Mouse (Mus musculus): ENCODE measurements at regions not wholly inside any gene's neighbourhood (a gene's known extent, or its start where the extent isn't known, plus 50 kb on each side); places are given as distances from the start of the nearest gene placed in this dataset.

- no peaks in the 10 kb centered on the region for H3K36me3 ChIP-seq (ENCODE audit: control insufficient read depth, insufficient read depth, low read length)
- H3K27ac ChIP-seq (ENCODE audit: control insufficient read depth, insufficient read depth, low read length), result no peak overlapping the region
- H3K27me3 ChIP-seq (ENCODE audit: control insufficient read depth, insufficient read depth, low read length), result no peaks in the 10 kb centered on the region
- no peak overlapping the region for H3K4me3 ChIP-seq (ENCODE audit: control insufficient read depth, insufficient read depth, low read length)
- 95% methylated on average over 8 of the region's 8 CpGs for WGBS
- no peak for DNase-seq
- no peak for TF ChIP-seq CTCF (IDR thresholded peaks at IDR 0.05; ENCODE audit: borderline replicate concordance, control insufficient read depth, extremely low read depth, insufficient read depth, low read length, poor library complexity)
- TF ChIP-seq POLR2A (IDR thresholded peaks at IDR 0.05; ENCODE audit: control insufficient read depth, extremely low read depth, insufficient read depth, low read length, poor library complexity), result no peak
- no peaks in the 10 kb centered on the region for H3K4me1 ChIP-seq (replicated peaks; ENCODE audit: control insufficient read depth, insufficient read depth, low read length)
Measured at GRCm38 (mm10) chr9:41772281-41772902, 351.7 kb downstream of the Sorl1 start.

DNA sequence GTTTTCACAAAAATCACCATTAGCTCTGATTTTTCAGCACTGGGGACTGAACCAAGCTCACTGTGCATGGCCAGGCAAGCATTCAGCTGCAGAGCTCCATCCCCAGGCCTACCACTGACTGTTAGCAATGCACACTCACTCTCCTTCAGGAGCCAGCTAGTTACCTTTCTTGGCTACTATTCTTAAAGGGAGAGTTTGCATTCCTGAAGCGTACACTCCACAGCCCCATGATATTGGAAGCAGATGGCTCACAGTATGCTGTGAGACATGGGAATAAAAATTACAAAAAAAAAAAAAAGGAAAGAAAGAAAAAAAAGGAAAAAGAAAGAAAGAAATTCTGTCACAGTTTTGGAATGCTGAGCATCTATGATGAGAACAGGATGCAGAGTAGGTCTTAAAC, 352.8 kb downstream of the Sorl1 start:
- TF ChIP-seq CTCF (IDR thresholded peaks at IDR 0.05; ENCODE audit: borderline replicate concordance, control insufficient read depth, extremely low read depth, insufficient read depth, low read length, poor library complexity) (no peak), POLR2A (IDR thresholded peaks at IDR 0.05; ENCODE audit: control insufficient read depth, extremely low read depth, insufficient read depth, low read length, poor library complexity) (no peak)
- Histone ChIP-seq H3K27ac (ENCODE audit: control insufficient read depth, insufficient read depth, low read length) (no peak overlapping the region), H3K4me3 (ENCODE audit: control insufficient read depth, insufficient read depth, low read length) (no peak overlapping the region), H3K4me1 (replicated peaks; ENCODE audit: control insufficient read depth, insufficient read depth, low read length) (no peaks in the 10 kb centered on the region), H3K36me3 (ENCODE audit: control insufficient read depth, insufficient read depth, low read length) (no peaks in the 10 kb centered on the region), H3K27me3 (ENCODE audit: control insufficient read depth, insufficient read depth, low read length) (no peaks in the 10 kb centered on the region)
- no peak for DNase-seq
- WGBS, result 96% methylated on average over 1 of the region's 1 CpGs

DNA sequence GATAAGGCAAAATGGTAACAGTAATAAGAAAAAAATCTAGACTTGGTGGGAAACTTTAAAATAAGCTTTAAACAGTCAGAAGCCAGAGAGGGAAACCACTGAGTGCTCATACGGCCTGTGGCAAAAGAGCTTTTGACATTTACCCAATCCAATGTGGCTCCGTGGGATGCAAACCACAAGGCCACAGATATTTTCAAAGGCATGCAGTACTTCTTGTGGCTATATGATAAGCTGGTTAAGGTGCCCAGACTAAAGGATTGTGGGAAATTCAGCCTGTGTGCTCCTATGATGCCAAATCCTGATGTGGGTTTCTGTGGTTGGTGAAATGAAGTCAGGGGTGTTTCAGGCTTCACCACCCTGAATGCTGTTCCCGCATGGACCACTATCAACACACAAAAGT, 355.8 kb downstream of the Sorl1 start:
- no peaks in the 10 kb centered on the region for H3K4me1 ChIP-seq (replicated peaks; ENCODE audit: control insufficient read depth, insufficient read depth, low read length)
- WGBS, result 54% methylated on average over 3 of the region's 3 CpGs
- H3K36me3 ChIP-seq (ENCODE audit: control insufficient read depth, insufficient read depth, low read length), result no peaks in the 10 kb centered on the region
- TF ChIP-seq CTCF (IDR thresholded peaks at IDR 0.05; ENCODE audit: borderline replicate concordance, control insufficient read depth, extremely low read depth, insufficient read depth, low read length, poor library complexity) (no peak), POLR2A (IDR thresholded peaks at IDR 0.05; ENCODE audit: control insufficient read depth, extremely low read depth, insufficient read depth, low read length, poor library complexity) (no peak)
- no peak for DNase-seq
- H3K27me3 ChIP-seq (ENCODE audit: control insufficient read depth, insufficient read depth, low read length), result no peaks in the 10 kb centered on the region
- H3K27ac ChIP-seq (ENCODE audit: control insufficient read depth, insufficient read depth, low read length), result no peak overlapping the region
- H3K4me3 ChIP-seq (ENCODE audit: control insufficient read depth, insufficient read depth, low read length), result no peak overlapping the region

GRCm38 (mm10) chr9:41766533-41766920, 357.6 kb downstream of the Sorl1 start:
- Histone ChIP-seq H3K4me1 (replicated peaks; ENCODE audit: control insufficient read depth, insufficient read depth, low read length) (no peaks in the 10 kb centered on the region), H3K27ac (ENCODE audit: control insufficient read depth, insufficient read depth, low read length) (no peak overlapping the region), H3K4me3 (ENCODE audit: control insufficient read depth, insufficient read depth, low read length) (no peak overlapping the region), H3K27me3 (ENCODE audit: control insufficient read depth, insufficient read depth, low read length) (no peaks in the 10 kb centered on the region), H3K36me3 (ENCODE audit: control insufficient read depth, insufficient read depth, low read length) (no peaks in the 10 kb centered on the region)
- TF ChIP-seq CTCF (IDR thresholded peaks at IDR 0.05; ENCODE audit: borderline replicate concordance, control insufficient read depth, extremely low read depth, insufficient read depth, low read length, poor library complexity) (no peak), POLR2A (IDR thresholded peaks at IDR 0.05; ENCODE audit: control insufficient read depth, extremely low read depth, insufficient read depth, low read length, poor library complexity) (no peak)
- 37% methylated on average over 4 of the region's 4 CpGs for WGBS
- no peak for DNase-seq

DNA sequence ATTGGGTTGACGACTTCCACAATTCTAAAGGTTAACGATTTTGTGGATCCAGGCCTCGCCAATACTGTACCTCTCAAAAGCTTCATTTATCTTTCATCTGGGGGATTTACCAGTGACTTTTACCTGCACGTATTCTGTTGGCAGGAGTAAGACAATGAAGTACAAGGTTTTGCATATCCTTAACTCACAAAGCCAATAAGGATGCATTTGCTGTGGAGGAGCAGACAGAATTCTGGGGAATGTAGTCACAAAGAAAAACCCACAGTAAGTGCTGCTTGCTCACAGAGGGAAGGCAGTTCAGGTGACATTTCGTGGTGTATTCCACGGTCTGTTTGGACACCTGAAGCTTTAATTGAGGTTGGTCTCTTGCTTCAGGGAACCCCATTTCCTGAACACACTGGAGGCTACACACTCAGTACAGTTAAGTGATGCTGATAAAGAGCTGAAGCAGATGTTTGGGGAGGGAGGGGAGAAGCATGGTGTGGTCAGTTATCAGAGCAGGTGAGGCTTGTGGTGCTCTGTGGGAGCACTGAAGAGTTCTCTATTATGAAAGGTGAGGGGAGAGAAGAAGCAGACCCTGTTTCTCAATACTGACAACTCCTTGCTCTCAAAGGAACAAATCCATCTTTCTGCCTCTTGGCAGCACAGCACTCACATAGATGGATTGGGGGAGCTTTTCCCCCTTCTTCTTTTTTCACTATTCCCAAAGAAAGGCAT, 358.1 kb downstream of the Sorl1 start:
- H3K27ac ChIP-seq (ENCODE audit: control insufficient read depth, insufficient read depth, low read length), result no peak overlapping the region

DNA sequence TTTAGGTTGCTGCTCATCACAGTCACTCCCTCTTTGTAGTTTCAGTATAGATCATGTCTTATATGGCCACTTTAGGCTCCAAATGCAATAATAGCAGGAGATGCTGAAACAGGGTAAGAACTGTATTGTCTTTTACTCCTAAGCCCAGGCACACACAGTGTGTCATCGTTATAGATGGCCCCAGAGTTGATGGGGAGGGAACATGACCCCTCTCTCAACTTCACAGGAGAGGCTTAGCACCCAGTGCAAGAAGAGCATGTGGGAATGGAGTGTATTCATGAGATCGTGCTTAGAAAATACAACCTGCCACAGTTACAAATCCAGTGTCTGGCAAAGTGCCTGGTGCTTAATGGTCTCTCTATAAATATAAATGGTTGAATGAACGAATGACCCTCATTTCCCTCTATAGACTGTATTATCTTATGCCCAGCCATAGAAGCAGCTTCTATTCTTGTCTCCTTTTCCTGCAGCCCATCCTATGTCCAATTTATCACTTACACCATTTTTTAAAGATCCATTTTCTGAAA, 363.0 kb downstream of the Sorl1 start:
- H3K4me3 ChIP-seq (ENCODE audit: control insufficient read depth, insufficient read depth, low read length), result no peak overlapping the region
- no peak for TF ChIP-seq CTCF (IDR thresholded peaks at IDR 0.05; ENCODE audit: borderline replicate concordance, control insufficient read depth, extremely low read depth, insufficient read depth, low read length, poor library complexity)
- no peak for TF ChIP-seq POLR2A (IDR thresholded peaks at IDR 0.05; ENCODE audit: control insufficient read depth, extremely low read depth, insufficient read depth, low read length, poor library complexity)
- H3K27ac ChIP-seq (ENCODE audit: control insufficient read depth, insufficient read depth, low read length), result no peak overlapping the region
- WGBS, result 90% methylated on average over 3 of the region's 3 CpGs
- H3K36me3 ChIP-seq (ENCODE audit: control insufficient read depth, insufficient read depth, low read length), result no peaks in the 10 kb centered on the region
- no peaks in the 10 kb centered on the region for H3K27me3 ChIP-seq (ENCODE audit: control insufficient read depth, insufficient read depth, low read length)
- no peak for DNase-seq
- no peaks in the 10 kb centered on the region for H3K4me1 ChIP-seq (replicated peaks; ENCODE audit: control insufficient read depth, insufficient read depth, low read length)

More for the DNA sequence above, 358.1 kb downstream of the Sorl1 start:
- no peak for DNase-seq
- Histone ChIP-seq H3K4me1 (replicated peaks; ENCODE audit: control insufficient read depth, insufficient read depth, low read length) (no peaks in the 10 kb centered on the region), H3K27me3 (ENCODE audit: control insufficient read depth, insufficient read depth, low read length) (no peaks in the 10 kb centered on the region), H3K36me3 (ENCODE audit: control insufficient read depth, insufficient read depth, low read length) (no peaks in the 10 kb centered on the region), H3K4me3 (ENCODE audit: control insufficient read depth, insufficient read depth, low read length) (no peak overlapping the region)
- WGBS, result 83% methylated on average over 6 of the region's 6 CpGs
- TF ChIP-seq POLR2A (IDR thresholded peaks at IDR 0.05; ENCODE audit: control insufficient read depth, extremely low read depth, insufficient read depth, low read length, poor library complexity) (no peak), CTCF (IDR thresholded peaks at IDR 0.05; ENCODE audit: borderline replicate concordance, control insufficient read depth, extremely low read depth, insufficient read depth, low read length, poor library complexity) (no peak)
